Mouse (Mus musculus) heart, adult 9 months (tissue): ENCODE measurements around the gene Dis3l.

ENCODE experiments used
- DNase-seq, 2 experiments: peaks; one replicate each; pipeline ENCODE4 v3.0.0; 2022; ENCODE audit warnings: low spot score in 2 of 2

Gene Dis3l

GRCm38 (mm10) chr9:64261023-64261422, 80.1 kb downstream of the Dis3l start:
- DNase-seq = no peak

GRCm38 (mm10) chr9:64259906-64260305, 81.2 kb downstream of the Dis3l start:
- DNase-seq = no peak
